Mouse (Mus musculus): ENCODE results near the gene Zswim4. TPM values are rescaled to one million over a fixed set of nuclear protein-coding genes. Genes with fewer than 3 reads are reported as not detected.

The Zswim4 gene
- polyA plus RNA-seq, 1 experiment from 2014 or later: 2.0 TPM

- H3K27me3 ChIP-seq: no peaks in the 10 kb centered on the region
- 0 out of 2 replicates have a peak, but pooled peaks have one; percentile 22 for ATAC-seq (ENCODE audit: insufficient read depth)
- H3K4me3 ChIP-seq (replicated peaks): no peak overlapping the region
- peaks cover 15% of the 10 kb centered on the region for H3K4me1 ChIP-seq (replicated peaks)
- H3K9me3 ChIP-seq (replicated peaks): no peaks in the 10 kb centered on the region
- no peak overlapping the region for H3K9ac ChIP-seq
- H3K36me3 ChIP-seq (replicated peaks): peaks cover 12% of the 10 kb centered on the region
- H3K27ac ChIP-seq (replicated peaks): peak overlapping the region; percentile 72
- no peak overlapping the region for H3K4me2 ChIP-seq
- WGBS (ENCODE audit: insufficient replicate concordance): 51% methylated on average over 9 of the region's 9 CpGs
These were observed 14.2 kb downstream of the Zswim4 start for GRCm38 (mm10) chr8:84222566-84223165.

GRCm38 (mm10) chr8:84220105-84220504 is 16.8 kb downstream of the Zswim4 start:
- no peak overlapping the region for H3K27ac ChIP-seq (replicated peaks)
- ATAC-seq (ENCODE audit: insufficient read depth): no peak
- 45% methylated on average over 7 of the region's 7 CpGs for WGBS (ENCODE audit: insufficient replicate concordance)
- H3K36me3 ChIP-seq (replicated peaks): peaks cover 11% of the 10 kb centered on the region
- H3K27me3 ChIP-seq: no peaks in the 10 kb centered on the region
- H3K4me1 ChIP-seq (replicated peaks): peaks cover 15% of the 10 kb centered on the region
- no peak overlapping the region for H3K4me3 ChIP-seq (replicated peaks)
- no peaks in the 10 kb centered on the region for H3K9me3 ChIP-seq (replicated peaks)
- H3K9ac ChIP-seq: no peak overlapping the region
- no peak overlapping the region for H3K4me2 ChIP-seq

- no peak overlapping the region for H3K27ac ChIP-seq (replicated peaks)
- H3K4me1 ChIP-seq (replicated peaks): peaks cover 12% of the 10 kb centered on the region
- H3K9me3 ChIP-seq (replicated peaks): no peaks in the 10 kb centered on the region
- no peak overlapping the region for H3K4me2 ChIP-seq
- H3K36me3 ChIP-seq (replicated peaks): peaks cover 8% of the 10 kb centered on the region
- no peaks in the 10 kb centered on the region for H3K27me3 ChIP-seq
- 77% methylated on average over 5 of the region's 5 CpGs for WGBS (ENCODE audit: insufficient replicate concordance)
- no peak overlapping the region for H3K4me3 ChIP-seq (replicated peaks)
- H3K9ac ChIP-seq: no peak overlapping the region
- ATAC-seq (ENCODE audit: insufficient read depth): no peak
These were observed 18.7 kb downstream of the Zswim4 start for GRCm38 (mm10) chr8:84218143-84218542.

GRCm38 (mm10) chr8:84217206-84217605 is 19.6 kb downstream of the Zswim4 start:
- peaks cover 13% of the 10 kb centered on the region for H3K36me3 ChIP-seq (replicated peaks)
- no peak overlapping the region for H3K27ac ChIP-seq (replicated peaks)
- H3K4me2 ChIP-seq: no peak overlapping the region
- no peak for ATAC-seq (ENCODE audit: insufficient read depth)
- no peak overlapping the region for H3K9ac ChIP-seq
- H3K4me1 ChIP-seq (replicated peaks): 0 out of 2 replicates have a peak, but pooled peaks cover 4% of the 10 kb centered on the region
- WGBS (ENCODE audit: insufficient replicate concordance): 85% methylated on average over 11 of the region's 11 CpGs
- no peaks in the 10 kb centered on the region for H3K9me3 ChIP-seq (replicated peaks)
- no peaks in the 10 kb centered on the region for H3K27me3 ChIP-seq
- no peak overlapping the region for H3K4me3 ChIP-seq (replicated peaks)

GRCm38 (mm10) chr8:84213277-84213676 is 23.6 kb downstream of the Zswim4 start:
- no peak for ATAC-seq (ENCODE audit: insufficient read depth)
- H3K4me1 ChIP-seq (replicated peaks): peaks cover 20% of the 10 kb centered on the region
- WGBS (ENCODE audit: insufficient replicate concordance): 66% methylated on average over 4 of the region's 4 CpGs
- H3K4me3 ChIP-seq (replicated peaks): no peak overlapping the region
- H3K27me3 ChIP-seq: no peaks in the 10 kb centered on the region
- no peak overlapping the region for H3K4me2 ChIP-seq
- H3K27ac ChIP-seq (replicated peaks): no peak overlapping the region
- no peak overlapping the region for H3K9ac ChIP-seq
- H3K36me3 ChIP-seq (replicated peaks): peaks cover 17% of the 10 kb centered on the region
- no peaks in the 10 kb centered on the region for H3K9me3 ChIP-seq (replicated peaks)

GRCm38 (mm10) chr8:84211881-84212563 is 24.8 kb downstream of the Zswim4 start:
- no peak overlapping the region for H3K4me2 ChIP-seq
- WGBS (ENCODE audit: insufficient replicate concordance): 80% methylated on average over 31 of the region's 31 CpGs
- H3K9me3 ChIP-seq (replicated peaks): no peaks in the 10 kb centered on the region
- ATAC-seq (ENCODE audit: insufficient read depth): no peak
- no peaks in the 10 kb centered on the region for H3K27me3 ChIP-seq
- H3K4me1 ChIP-seq (replicated peaks): peaks cover 28% of the 10 kb centered on the region
- no peak overlapping the region for H3K4me3 ChIP-seq (replicated peaks)
- no peak overlapping the region for H3K27ac ChIP-seq (replicated peaks)
- peaks cover 14% of the 10 kb centered on the region for H3K36me3 ChIP-seq (replicated peaks)
- H3K9ac ChIP-seq: no peak overlapping the region

GRCm38 (mm10) chr8:84211202-84211601 is 25.7 kb downstream of the Zswim4 start:
- no peak for ATAC-seq (ENCODE audit: insufficient read depth)
- Histone ChIP-seq H3K9me3 (replicated peaks) (no peaks in the 10 kb centered on the region), H3K27ac (replicated peaks) (no peak overlapping the region), H3K9ac (no peak overlapping the region), H3K4me2 (no peak overlapping the region), H3K4me3 (replicated peaks) (no peak overlapping the region), H3K36me3 (replicated peaks) (peaks cover 17% of the 10 kb centered on the region), H3K4me1 (replicated peaks) (peaks cover 28% of the 10 kb centered on the region), H3K27me3 (no peaks in the 10 kb centered on the region)
- WGBS (ENCODE audit: insufficient replicate concordance): 75% methylated on average over 3 of the region's 3 CpGs

- no peak overlapping the region for H3K4me3 ChIP-seq (replicated peaks)
- H3K9me3 ChIP-seq (replicated peaks): no peaks in the 10 kb centered on the region
- WGBS (ENCODE audit: insufficient replicate concordance): 60% methylated on average over 34 of the region's 34 CpGs
- H3K4me2 ChIP-seq: peak overlapping the region; percentile 28; the same call in 1 of the 2 replicates
- H3K9ac ChIP-seq: no peak overlapping the region
- no peak; the same call in 1 of the 2 replicates for ATAC-seq (ENCODE audit: insufficient read depth)
- peaks cover 28% of the 10 kb centered on the region for H3K4me1 ChIP-seq (replicated peaks)
- no peaks in the 10 kb centered on the region for H3K27me3 ChIP-seq
- no peak overlapping the region for H3K27ac ChIP-seq (replicated peaks)
- H3K36me3 ChIP-seq (replicated peaks): peaks cover 14% of the 10 kb centered on the region
These were observed 26.6 kb downstream of the Zswim4 start for GRCm38 (mm10) chr8:84210167-84210791.

- ATAC-seq (ENCODE audit: insufficient read depth): no peak
- Histone ChIP-seq H3K27me3 (peaks cover 6% of the 10 kb centered on the region), H3K4me1 (replicated peaks) (peaks cover 33% of the 10 kb centered on the region), H3K27ac (replicated peaks) (peak overlapping the region; percentile 64), H3K9me3 (replicated peaks) (no peaks in the 10 kb centered on the region), H3K9ac (no peak overlapping the region), H3K4me3 (replicated peaks) (no peak overlapping the region), H3K36me3 (replicated peaks) (peaks cover 14% of the 10 kb centered on the region; the same call in 1 of the 2 replicates), H3K4me2 (peak overlapping the region; percentile 29; the same call in 1 of the 2 replicates)
- WGBS (ENCODE audit: insufficient replicate concordance): 43% methylated on average over 17 of the region's 17 CpGs
These were observed 28.2 kb downstream of the Zswim4 start for GRCm38 (mm10) chr8:84208381-84209380.

- Histone ChIP-seq H3K4me3 (replicated peaks) (no peak overlapping the region), H3K27me3 (peaks cover 15% of the 10 kb centered on the region), H3K4me2 (peak overlapping the region; percentile 29), H3K27ac (replicated peaks) (peak overlapping the region; percentile 64), H3K9ac (no peak overlapping the region), H3K4me1 (replicated peaks) (peaks cover 42% of the 10 kb centered on the region), H3K36me3 (replicated peaks) (peaks cover 14% of the 10 kb centered on the region; the same call in 1 of the 2 replicates), H3K9me3 (replicated peaks) (no peaks in the 10 kb centered on the region)
- 31% methylated on average over 7 of the region's 7 CpGs for WGBS (ENCODE audit: insufficient replicate concordance)
- peak; percentile 14; the same call in 1 of the 2 replicates for ATAC-seq (ENCODE audit: insufficient read depth)
These were observed 29.0 kb downstream of the Zswim4 start for GRCm38 (mm10) chr8:84207811-84208210.

Data from liver, embryonic 15.5 days (tissue).